Mouse (Mus musculus): Measurements from ENCODE around the gene Parva.

- TF ChIP-seq CTCF (conservative IDR thresholded peaks at IDR 0.05; ENCODE audit: insufficient read depth, insufficient read length, low read depth, low read length) (no peak), POLR2A (IDR thresholded peaks at IDR 0.05; ENCODE audit: low read depth, low read length) (no peak)
Measured at GRCm38 (mm10) chr7:112593586-112593985, 166.3 kb downstream of the Parva start.
